Mouse (Mus musculus) kidney, embryonic 16.5 days (tissue): ENCODE data around the gene Tpst1. TPM values are rescaled to one million over a fixed set of nuclear protein-coding genes. Genes with fewer than 3 reads are reported as not detected.

Experiments used
- ATAC-seq: fragments of 200-750 bp; cut with Nextera tagmentation; 2 replicates; pipeline ENCODE4 v1.8.0; 2017; ENCODE audit warnings: moderate TSS enrichment; ENCODE audit not compliant: low FRiP score, low TSS enrichment
- H3K27ac ChIP-seq: fragments of 300-500 bp; sonication (generic); 2 replicates; pipeline ENCODE4 v1.5.1; 2014; ENCODE audit warnings: low read length
- H3K27me3 ChIP-seq: fragments of 300-500 bp; sonication (generic); 2 replicates; pipeline ENCODE4 v1.6.1; 2014; ENCODE audit warnings: low read length, control low read depth, mixed read lengths; ENCODE audit not compliant: insufficient read depth
- H3K36me3 ChIP-seq: fragments of 300-500 bp; sonication (generic); 2 replicates; pipeline ENCODE4 v1.6.1; 2014; ENCODE audit warnings: low read length, control low read depth, mixed read lengths; ENCODE audit not compliant: insufficient read depth
- H3K4me1 ChIP-seq: fragments of 300-500 bp; sonication (generic); 2 replicates; pipeline ENCODE4 v1.6.1; 2014; ENCODE audit warnings: low read length, control low read depth, mixed read lengths; ENCODE audit not compliant: insufficient read depth
- H3K4me2 ChIP-seq: fragments of 300-500 bp; sonication (generic); replicated peaks from 2 replicates; pipeline ENCODE4 v1.6.1; 2014; ENCODE audit warnings: low read depth, low read length
- H3K4me3 ChIP-seq: fragments of 300-500 bp; sonication (generic); 2 replicates; pipeline ENCODE4 v1.5.1; 2014; ENCODE audit warnings: mild to moderate bottlenecking, low read length
- H3K9ac ChIP-seq: fragments of 300-500 bp; sonication (generic); replicated peaks from 2 replicates; pipeline ENCODE4 v1.6.1; 2014; ENCODE audit warnings: low read length
- H3K9me3 ChIP-seq: fragments of 300-500 bp; sonication (generic); 2 replicates; pipeline ENCODE4 v1.6.1; 2016; ENCODE audit warnings: low read length, control low read depth
- WGBS: fragments of 180-500 bp; shearing (Covaris S2); extraction: QIAGEN DNeasy Blood & Tissue Kit; methylation state at CpG from one replicate; pipeline ENCODE4 v1.1.7; 2014; 5-methylcytosine and 5-hydroxymethylcytosine counted together
- polyA plus RNA-seq: library from polyadenylated mRNA; unstranded; fragments of >200 nt; fragmentation: Nextera tagmentation; extraction: Ambion mirVana; gene quantifications from 2 replicates; pipeline ENCODE4 v1.2.1, GENCODE M21; 2015

The Tpst1 gene
- polyA plus RNA-seq, 1 experiment from 2014 or later, result 70.1 TPM

GRCm38 (mm10) chr5:130128686-130129523 lies 55.8 kb downstream of the Tpst1 start:
- Histone ChIP-seq H3K27ac (no peak overlapping the region), H3K9me3 (no peaks in the 10 kb centered on the region), H3K36me3 (peaks cover 11% of the 10 kb centered on the region; the same call in 1 of the 2 replicates), H3K9ac (no peak overlapping the region), H3K27me3 (no peaks in the 10 kb centered on the region), H3K4me1 (0 out of 2 replicates have a peak, but pooled peaks cover 2% of the 10 kb centered on the region), H3K4me3 (no peak overlapping the region), H3K4me2 (no peak overlapping the region)
- no peak for ATAC-seq
- WGBS, result 61% methylated on average over 10 of the region's 11 CpGs

DNA sequence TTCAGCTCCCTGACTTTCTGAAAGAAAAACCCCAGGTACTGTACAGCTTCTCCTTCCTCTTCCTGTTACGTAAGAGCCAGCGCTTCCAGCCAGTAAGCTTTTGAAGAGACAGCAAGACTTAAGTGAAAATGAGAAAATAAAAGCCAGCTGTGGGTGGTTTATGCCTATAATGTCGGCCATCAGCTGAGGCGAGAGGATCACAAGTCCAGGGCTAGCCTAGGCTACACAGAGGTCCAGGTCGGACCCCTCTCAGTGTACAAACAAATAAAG lies 56.3 kb downstream of the Tpst1 start:
- H3K4me2 ChIP-seq, result no peak overlapping the region
- H3K4me3 ChIP-seq, result no peak overlapping the region
- peaks cover 11% of the 10 kb centered on the region; the same call in 1 of the 2 replicates for H3K36me3 ChIP-seq
- H3K9ac ChIP-seq, result no peak overlapping the region
- no peak for ATAC-seq
- H3K27me3 ChIP-seq, result no peaks in the 10 kb centered on the region
- H3K4me1 ChIP-seq, result 0 out of 2 replicates have a peak, but pooled peaks cover 2% of the 10 kb centered on the region
- H3K9me3 ChIP-seq, result no peaks in the 10 kb centered on the region
- no peak overlapping the region for H3K27ac ChIP-seq
- WGBS, result 83% methylated on average over 5 of the region's 5 CpGs

- Histone ChIP-seq H3K9ac (no peak overlapping the region), H3K4me1 (no peaks in the 10 kb centered on the region), H3K4me2 (no peak overlapping the region), H3K27ac (no peak overlapping the region), H3K9me3 (no peaks in the 10 kb centered on the region), H3K36me3 (peaks cover 13% of the 10 kb centered on the region), H3K27me3 (no peaks in the 10 kb centered on the region), H3K4me3 (no peak overlapping the region)
- 89% methylated on average over 13 of the region's 13 CpGs for WGBS
- ATAC-seq, result no peak
Measured at GRCm38 (mm10) chr5:130136597-130136996, 63.5 kb downstream of the Tpst1 start.

GRCm38 (mm10) chr5:130139393-130139792 lies 66.3 kb downstream of the Tpst1 start:
- H3K4me2 ChIP-seq, result no peak overlapping the region
- H3K9ac ChIP-seq, result no peak overlapping the region
- no peaks in the 10 kb centered on the region for H3K27me3 ChIP-seq
- H3K27ac ChIP-seq, result no peak overlapping the region
- no peaks in the 10 kb centered on the region for H3K9me3 ChIP-seq
- H3K36me3 ChIP-seq, result peaks cover 9% of the 10 kb centered on the region; the same call in 1 of the 2 replicates
- no peak overlapping the region for H3K4me3 ChIP-seq
- peaks cover 7% of the 10 kb centered on the region; the same call in 1 of the 2 replicates for H3K4me1 ChIP-seq
- no peak for ATAC-seq
- WGBS, result 25% methylated on average over 8 of the region's 8 CpGs

- Histone ChIP-seq H3K4me1 (peaks cover 14% of the 10 kb centered on the region), H3K4me3 (no peak overlapping the region), H3K27me3 (no peaks in the 10 kb centered on the region), H3K36me3 (peaks cover 2% of the 10 kb centered on the region; the same call in 1 of the 2 replicates), H3K9ac (no peak overlapping the region), H3K27ac (no peak overlapping the region), H3K9me3 (no peaks in the 10 kb centered on the region), H3K4me2 (no peak overlapping the region)
- no peak for ATAC-seq
- 86% methylated on average over 5 of the region's 5 CpGs for WGBS
Measured at GRCm38 (mm10) chr5:130141138-130141537, 68.0 kb downstream of the Tpst1 start.

DNA sequence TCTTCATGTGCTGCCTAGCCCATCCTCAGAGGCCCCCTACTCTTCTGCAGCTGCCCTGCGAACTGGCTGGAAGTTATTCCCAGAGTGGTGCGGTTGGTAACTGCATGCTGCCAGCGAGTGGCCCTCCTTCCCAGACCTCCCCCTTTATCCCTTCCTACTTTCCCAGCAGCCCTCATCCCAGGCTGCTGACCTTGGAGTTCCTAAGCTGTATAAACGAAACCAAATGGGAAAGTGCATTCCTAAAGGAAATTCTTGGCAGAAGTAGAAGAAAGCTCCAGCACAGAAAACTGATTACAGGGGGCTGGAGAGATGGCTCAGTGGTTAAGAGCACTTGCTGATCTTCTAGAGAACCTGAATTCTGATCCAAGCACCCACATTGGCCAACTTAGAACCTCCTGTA lies 68.9 kb downstream of the Tpst1 start:
- no peak overlapping the region for H3K4me2 ChIP-seq
- no peaks in the 10 kb centered on the region for H3K27me3 ChIP-seq
- H3K27ac ChIP-seq, result no peak overlapping the region
- ATAC-seq, result no peak
- WGBS, result 59% methylated on average over 4 of the region's 4 CpGs
- no peak overlapping the region for H3K9ac ChIP-seq
- no peak overlapping the region for H3K4me3 ChIP-seq
- H3K36me3 ChIP-seq, result no peaks in the 10 kb centered on the region
- no peaks in the 10 kb centered on the region for H3K9me3 ChIP-seq
- H3K4me1 ChIP-seq, result peaks cover 14% of the 10 kb centered on the region

DNA sequence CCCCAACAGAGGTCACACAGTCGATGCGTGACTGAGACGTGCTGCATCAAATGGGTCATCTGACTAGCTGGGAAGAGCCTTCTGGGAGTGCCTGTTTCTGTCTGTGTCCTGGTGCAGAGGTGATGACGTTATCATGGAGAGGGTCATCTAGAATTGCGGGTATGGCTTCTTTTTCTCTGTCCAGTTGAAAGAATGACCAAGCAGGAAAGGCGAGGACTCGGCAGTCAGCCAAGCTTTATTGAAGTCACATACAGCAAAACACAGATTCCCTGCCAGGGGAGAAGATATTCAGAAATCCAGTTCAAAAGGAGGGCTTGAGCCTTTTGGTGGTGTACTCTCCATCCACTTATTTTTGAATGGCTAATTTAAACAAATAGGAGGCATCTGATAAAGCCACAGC lies 70.0 kb downstream of the Tpst1 start:
- Histone ChIP-seq H3K4me1 (peaks cover 14% of the 10 kb centered on the region), H3K36me3 (no peaks in the 10 kb centered on the region), H3K27ac (no peak overlapping the region), H3K27me3 (no peaks in the 10 kb centered on the region), H3K4me3 (no peak overlapping the region), H3K9ac (no peak overlapping the region), H3K9me3 (no peaks in the 10 kb centered on the region), H3K4me2 (no peak overlapping the region)
- 88% methylated on average over 7 of the region's 7 CpGs for WGBS
- ATAC-seq, result no peak

DNA sequence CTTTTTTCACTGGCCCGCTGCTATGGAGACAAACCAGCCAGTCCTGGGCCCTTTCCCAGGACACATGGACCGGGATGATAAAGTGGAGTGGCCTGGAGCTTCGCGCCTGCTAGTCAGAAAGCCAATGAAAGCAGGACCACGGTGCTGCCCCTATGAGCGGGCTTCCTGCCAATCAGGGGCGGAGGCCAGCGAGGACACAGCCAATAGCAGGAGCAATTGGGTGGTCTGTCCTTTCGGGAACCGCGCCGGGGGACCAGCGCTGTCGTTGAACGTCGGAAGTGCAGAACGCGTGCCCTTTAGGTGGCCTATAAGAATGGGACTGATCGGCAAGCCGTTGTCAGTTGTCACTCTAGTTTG lies 70.8 kb downstream of the Tpst1 start:
- ATAC-seq, result peak; percentile 41
- peak overlapping the region; percentile 79 for H3K4me2 ChIP-seq
- H3K27me3 ChIP-seq, result no peaks in the 10 kb centered on the region
- no peaks in the 10 kb centered on the region for H3K36me3 ChIP-seq
- no peaks in the 10 kb centered on the region for H3K9me3 ChIP-seq
- H3K27ac ChIP-seq, result peak overlapping the region; percentile 45
- 2% methylated on average over 20 of the region's 20 CpGs for WGBS
- H3K9ac ChIP-seq, result peak overlapping the region; percentile 73
- peaks cover 14% of the 10 kb centered on the region for H3K4me1 ChIP-seq
- H3K4me3 ChIP-seq, result peak overlapping the region; percentile 60

- Histone ChIP-seq H3K9ac (peak within 1 kb of the TSS; percentile 73), H3K4me1 (peaks cover 14% of the 10 kb centered on the region), H3K27ac (peak within 1 kb of the TSS; percentile 45), H3K27me3 (no peaks in the 10 kb centered on the region), H3K4me2 (peak within 1 kb of the TSS; percentile 79), H3K4me3 (peak within 1 kb of the TSS; percentile 60), H3K36me3 (no peaks in the 10 kb centered on the region), H3K9me3 (no peaks in the 10 kb centered on the region)
- WGBS, result under 1% methylated on average over 66 of the region's 66 CpGs
- peak; percentile 98 for ATAC-seq
Measured at GRCm38 (mm10) chr5:130144334-130145312, 71.5 kb downstream of the Tpst1 start, which contains the start of gene Kctd7. Gene Kctd7, plus strand, starts transcription at chr5:130144861.
